Mouse (Mus musculus) lung, postnatal 0 days (tissue): ENCODE measurements at regions not wholly inside any gene's neighbourhood (a gene's known extent, or its start where the extent isn't known, plus 50 kb on each side); places are given as distances from the start of the nearest gene placed in this dataset.

Experiments used
- CTCF ChIP-seq: IDR thresholded peaks from 2 replicates; pipeline ENCODE4 v1.5.1; 2016; ENCODE audit warnings: antibody characterized with exemption, mild to moderate bottlenecking
- EP300 ChIP-seq: IDR thresholded peaks from 2 replicates; pipeline ENCODE4 v1.6.1; 2016; ENCODE audit warnings: antibody characterized with exemption, mild to moderate bottlenecking, control low read depth

DNA sequence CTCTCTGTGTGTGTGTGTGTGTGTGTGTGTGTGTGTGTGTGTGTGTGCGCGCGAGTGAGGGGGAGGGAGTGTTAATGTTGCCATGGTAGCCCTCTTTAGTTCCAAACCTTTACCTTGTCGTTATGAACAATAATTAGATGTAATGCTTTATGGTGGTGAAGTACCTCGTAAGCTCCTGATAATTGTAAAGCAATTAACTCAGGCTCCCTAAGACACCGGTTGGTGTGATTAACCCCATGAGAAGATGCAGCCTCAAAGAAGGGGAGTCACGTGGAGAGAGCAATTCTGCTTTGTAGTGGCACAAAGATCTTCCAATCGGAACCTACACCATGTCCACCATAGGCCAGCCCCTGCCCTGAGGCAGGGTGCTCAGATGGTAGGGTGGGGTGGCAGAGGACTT, 152.3 kb upstream of the Map1b start:
- TF ChIP-seq CTCF: no peak
- TF ChIP-seq EP300: no peak
